ENCODE assay signal across 22 mouse cellular contexts in genomic region chr5:148094640-148095039, GRCm38 (mm10).
DNase-seq lines count a peak whose midpoint lies in the region; ATAC-seq and TF ChIP-seq lines count a peak whose summit lies in the region.
"Had no signal": no experiment of that assay in that cellular context is flagged by ENCODE, and none has a peak within 500 bp of the region (broad histone marks: within the 10 kb centered on the region; RNA-seq: fewer than 3 reads in every experiment).

No protein-coding gene starts in this region.

- intact Hi-C loops in gastrocnemius, postnatal 14 days (cut with DNase I; ENCODE audit: low total_unique reads): no loop called here

- peak; percentile 20 to 26 for DNase-seq in cerebellum, postnatal 14 days
- no peak for DNase-seq in cerebellum, adult 9-10 months
- no peak for DNase-seq in kidney, adult 18-20 months
- peak; percentile 81 for DNase-seq in brain, adult 2 months (ENCODE audit: low read depth, low spot score)
- peak; percentile 21 for DNase-seq in midbrain, postnatal 0 days (ENCODE audit: low spot score)
- DNase-seq in adipocyte (ENCODE audit: low spot score): no peak
- no peak for DNase-seq in gastrocnemius, postnatal 14 days
- DNase-seq: cerebellum, adult 11 months; gastrocnemius, postnatal 25 days; heart, postnatal 4 days; kidney, adult 11 months; kidney, postnatal 25 days; layer of hippocampus, postnatal 36 days; lung, postnatal 10 days; thymus, postnatal 25 days had no signal

- H3K27ac ChIP-seq in kidney, embryonic 15.5 days: no peak overlapping the region
- H3K27ac ChIP-seq in midbrain, postnatal 0 days (ENCODE audit: low read depth, low read length): peak overlapping the region; percentile 34
- H3K27ac ChIP-seq: embryonic facial prominence, embryonic 10.5 days; heart, embryonic 10.5 days; liver, embryonic 14.5 days had no signal

- 39% methylated on average over 10 of the region's 10 CpGs for WGBS in kidney, embryonic 15.5 days
- WGBS in midbrain, postnatal 0 days: 41% methylated on average over 10 of the region's 10 CpGs

- H3K9ac ChIP-seq in kidney, embryonic 15.5 days: no peak overlapping the region
- no peak overlapping the region for H3K9ac ChIP-seq in midbrain, postnatal 0 days (replicated peaks; ENCODE audit: low read length, poor library complexity, severe bottlenecking)
- H3K9ac ChIP-seq: liver, embryonic 14.5 days had no signal

- no peak for ATAC-seq in kidney, embryonic 15.5 days (replicated peaks; ENCODE audit: low FRiP score)
- no peak for ATAC-seq in midbrain, postnatal 0 days (ENCODE audit: low FRiP score)
- ATAC-seq: forebrain, embryonic 16.5 days; Patski had no signal

- H3K27me3 ChIP-seq in kidney, embryonic 15.5 days: no peaks in the 10 kb centered on the region
- no peaks in the 10 kb centered on the region for H3K27me3 ChIP-seq in midbrain, postnatal 0 days (ENCODE audit: insufficient read depth, low read length)

- 0 out of 2 replicates have a peak overlapping the region, but pooled peaks have one; percentile 23 for H3K4me2 ChIP-seq in kidney, embryonic 15.5 days
- no peak overlapping the region for H3K4me2 ChIP-seq in midbrain, postnatal 0 days (ENCODE audit: low read depth, low read length, poor library complexity, severe bottlenecking)

- no peaks in the 10 kb centered on the region for H3K36me3 ChIP-seq in kidney, embryonic 15.5 days
- no peaks in the 10 kb centered on the region for H3K36me3 ChIP-seq in midbrain, postnatal 0 days (ENCODE audit: insufficient read depth, low read length)
- H3K36me3 ChIP-seq: embryonic facial prominence, embryonic 10.5 days; heart, embryonic 10.5 days had no signal

- TF ChIP-seq CTCF in midbrain, postnatal 0 days (IDR thresholded peaks at IDR 0.05): no peak

- H3K4me1 ChIP-seq in kidney, embryonic 15.5 days: no peaks in the 10 kb centered on the region
- H3K4me1 ChIP-seq in midbrain, postnatal 0 days (ENCODE audit: insufficient read depth, low read length): no peaks in the 10 kb centered on the region
- H3K4me1 ChIP-seq: embryonic facial prominence, embryonic 10.5 days; heart, embryonic 10.5 days had no signal

- no peak overlapping the region for H3K4me3 ChIP-seq in kidney, embryonic 15.5 days (replicated peaks)
- no peak overlapping the region for H3K4me3 ChIP-seq in midbrain, postnatal 0 days (ENCODE audit: low read depth, low read length)
- H3K4me3 ChIP-seq: embryonic facial prominence, embryonic 10.5 days; erythroblast, embryonic 14.5 days; heart, embryonic 10.5 days had no signal

- H3K9me3 ChIP-seq in kidney, embryonic 15.5 days (replicated peaks): no peaks in the 10 kb centered on the region
- H3K9me3 ChIP-seq in midbrain, postnatal 0 days (ENCODE audit: low read length): no peaks in the 10 kb centered on the region
- H3K9me3 ChIP-seq: embryonic facial prominence, embryonic 10.5 days; heart, embryonic 10.5 days had no signal

Comparison
In these comparisons a context has a peak if more than half of its experiments do, and no peak if none do; other contexts are left out.
1. DNase-seq: peak in cerebellum, postnatal 14 days (2 of 2), brain, adult 2 months (single experiment) and midbrain, postnatal 0 days (single experiment); none in cerebellum, adult 9-10 months (single experiment), kidney, adult 18-20 months (single experiment), adipocyte (single experiment) and gastrocnemius, postnatal 14 days (single experiment).